Mouse (Mus musculus) kidney, embryonic 15.5 days (tissue): ENCODE measurements around the gene Gm20422. TPM values are rescaled to one million over a fixed set of nuclear protein-coding genes. Genes with fewer than 3 reads are reported as not detected.
"Not testable (repeated sequence)": the region's sequence is repeated elsewhere in the genome, so short reads cannot be mapped to it uniquely, and the experiment has no call there.

Source experiments
- ATAC-seq: fragments of 200-750 bp; cut with Nextera tagmentation; replicated peaks from 2 replicates; pipeline ENCODE4 v1.8.0; 2017; ENCODE audit warnings: moderate TSS enrichment; ENCODE audit not compliant: low FRiP score
- H3K27ac ChIP-seq: fragments of 300-500 bp; sonication (generic); 2 replicates; pipeline ENCODE4 v1.5.1; 2015; ENCODE audit warnings: mild to moderate bottlenecking, inconsistent platforms
- H3K27me3 ChIP-seq: fragments of 300-500 bp; sonication (generic); 2 replicates; pipeline ENCODE4 v1.6.1; 2015; ENCODE audit warnings: inconsistent platforms
- H3K36me3 ChIP-seq: fragments of 300-500 bp; sonication (generic); 2 replicates; pipeline ENCODE4 v1.6.1; 2015; ENCODE audit warnings: inconsistent platforms
- H3K4me1 ChIP-seq: fragments of 300-500 bp; sonication (generic); 2 replicates; pipeline ENCODE4 v1.6.1; 2015; ENCODE audit warnings: inconsistent platforms
- H3K4me2 ChIP-seq: fragments of 300-500 bp; sonication (generic); 2 replicates; pipeline ENCODE4 v1.6.1; 2015; ENCODE audit warnings: moderate library complexity, mild to moderate bottlenecking, inconsistent platforms
- H3K4me3 ChIP-seq: fragments of 300-500 bp; sonication (generic); replicated peaks from 2 replicates; pipeline ENCODE4 v1.5.1; 2015; ENCODE audit warnings: mild to moderate bottlenecking, inconsistent platforms
- H3K9ac ChIP-seq: fragments of 300-500 bp; sonication (generic); 2 replicates; pipeline ENCODE4 v1.6.1; 2015; ENCODE audit warnings: mild to moderate bottlenecking, inconsistent platforms
- H3K9me3 ChIP-seq: fragments of 300-500 bp; sonication (generic); replicated peaks from 2 replicates; pipeline ENCODE4 v1.6.1; 2016; ENCODE audit warnings: inconsistent platforms
- WGBS: fragments of 180-500 bp; shearing (Covaris S2); methylation state at CpG from one replicate; pipeline ENCODE4 v1.1.7; 2015; ENCODE audit warnings: mixed read lengths; 5-methylcytosine and 5-hydroxymethylcytosine counted together
- polyA plus RNA-seq: library from polyadenylated mRNA; unstranded; fragments of >200 nt; fragmentation: Nextera tagmentation; extraction: Ambion mirVana; gene quantifications from 2 replicates; pipeline ENCODE4 v1.2.1, GENCODE M21; 2015

Gene Gm20422
- polyA plus RNA-seq, 1 experiment from 2014 or later, result not detected

DNA sequence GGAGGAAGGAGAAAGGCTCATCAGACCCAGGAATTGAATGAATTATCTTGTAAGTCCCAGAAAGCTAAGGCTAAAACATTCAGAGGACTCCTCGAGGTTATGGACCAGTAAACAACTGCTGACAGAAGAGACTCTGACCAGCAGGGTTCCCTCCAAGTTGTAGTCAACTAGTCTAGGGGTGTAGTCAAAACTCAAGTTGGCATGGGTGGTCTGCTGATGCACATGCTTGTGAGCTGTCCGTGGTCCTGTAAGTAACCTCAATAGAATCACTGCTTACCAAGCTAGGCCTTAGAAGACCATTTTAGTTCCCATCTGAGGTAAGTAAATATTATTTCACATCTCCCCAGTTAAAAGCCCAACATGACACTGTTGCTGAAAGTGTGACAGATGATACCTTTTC lies 33.5 kb downstream of the Gm20422 start:
- 78% methylated on average over 2 of the region's 2 CpGs for WGBS
- Histone ChIP-seq H3K9ac (no peak overlapping the region), H3K4me2 (no peak overlapping the region), H3K27ac (no peak overlapping the region), H3K4me1 (no peaks in the 10 kb centered on the region), H3K9me3 (no peaks in the 10 kb centered on the region), H3K36me3 (peaks cover 27% of the 10 kb centered on the region), H3K27me3 (no peaks in the 10 kb centered on the region), H3K4me3 (no peak overlapping the region)
- ATAC-seq, result no peak

DNA sequence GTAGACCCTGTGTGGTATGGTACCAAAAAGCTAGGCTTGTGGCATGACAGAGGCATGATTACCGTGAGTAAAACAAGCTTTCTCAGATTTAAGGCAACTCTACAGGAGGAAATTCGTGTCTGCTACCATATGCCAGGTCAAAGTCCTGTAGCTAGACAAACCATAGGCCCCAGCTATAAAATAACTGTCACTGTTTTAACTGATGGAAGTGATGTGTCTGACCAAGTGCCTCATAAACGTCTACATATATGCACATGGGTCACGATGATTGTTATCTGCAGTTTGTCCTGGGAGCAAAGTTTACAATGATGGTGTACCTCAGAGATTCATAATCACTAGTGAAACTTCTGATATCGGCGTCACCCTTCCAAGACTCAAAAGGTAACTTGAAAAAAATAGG lies 33.9 kb downstream of the Gm20422 start:
- no peak for ATAC-seq
- no peak overlapping the region for H3K27ac ChIP-seq
- H3K9ac ChIP-seq, result no peak overlapping the region
- H3K9me3 ChIP-seq, result no peaks in the 10 kb centered on the region
- 81% methylated on average over 6 of the region's 6 CpGs for WGBS
- H3K27me3 ChIP-seq, result no peaks in the 10 kb centered on the region
- H3K4me2 ChIP-seq, result no peak overlapping the region
- no peak overlapping the region for H3K4me3 ChIP-seq
- H3K36me3 ChIP-seq, result peaks cover 27% of the 10 kb centered on the region
- no peaks in the 10 kb centered on the region for H3K4me1 ChIP-seq

- 79% methylated on average over 1 of the region's 1 CpGs for WGBS
- H3K27me3 ChIP-seq, result no peaks in the 10 kb centered on the region
Observed at GRCm38 (mm10) chr8:69735495-69735894, 39.2 kb downstream of the Gm20422 start.

GRCm38 (mm10) chr8:69717232-69717580 lies 57.5 kb downstream of the Gm20422 start:
- H3K27ac ChIP-seq, result peak overlapping the region; percentile 73
- peaks cover 11% of the 10 kb centered on the region for H3K36me3 ChIP-seq
- peak overlapping the region; percentile 99 for H3K4me3 ChIP-seq
- H3K9ac ChIP-seq, result no peak overlapping the region
- peak; percentile 31 for ATAC-seq
- H3K4me1 ChIP-seq, result peaks cover 20% of the 10 kb centered on the region
- no peaks in the 10 kb centered on the region for H3K9me3 ChIP-seq
- 41% methylated on average over 5 of the region's 5 CpGs for WGBS
- peak overlapping the region; percentile 61 for H3K4me2 ChIP-seq
- no peaks in the 10 kb centered on the region for H3K27me3 ChIP-seq

More at GRCm38 (mm10) chr8:69735495-69735894, 39.2 kb downstream of the Gm20422 start:
- ATAC-seq, result no peak
- H3K36me3 ChIP-seq, result no peaks in the 10 kb centered on the region
- no peak overlapping the region for H3K27ac ChIP-seq
- 0 out of 2 replicates have a peak, but pooled peaks cover 5% of the 10 kb centered on the region for H3K9me3 ChIP-seq
- H3K4me2 ChIP-seq, result no peak overlapping the region
- H3K4me3 ChIP-seq, result no peak overlapping the region
- no peak overlapping the region for H3K9ac ChIP-seq
- no peaks in the 10 kb centered on the region for H3K4me1 ChIP-seq

GRCm38 (mm10) chr8:69716403-69717231 lies 58.1 kb downstream of the Gm20422 start:
- H3K27ac ChIP-seq, result peak overlapping the region; percentile 100
- WGBS, result under 1% methylated on average over 52 of the region's 52 CpGs

GRCm38 (mm10) chr8:69715366-69715765 lies 59.3 kb downstream of the Gm20422 start:
- Histone ChIP-seq H3K9me3 (no peaks in the 10 kb centered on the region), H3K4me3 (peak overlapping the region; percentile 99), H3K4me1 (peaks cover 20% of the 10 kb centered on the region), H3K36me3 (peaks cover 27% of the 10 kb centered on the region), H3K27me3 (no peaks in the 10 kb centered on the region), H3K4me2 (peak overlapping the region; percentile 61), H3K9ac (peak overlapping the region; percentile 11; the same call in 1 of the 2 replicates), H3K27ac (no peak overlapping the region)
- WGBS, result 73% methylated on average over 6 of the region's 6 CpGs
- no peak for ATAC-seq

More at GRCm38 (mm10) chr8:69716403-69717231, 58.1 kb downstream of the Gm20422 start:
- peak; percentile 99 for ATAC-seq
- H3K36me3 ChIP-seq, result peaks cover 17% of the 10 kb centered on the region
- H3K4me3 ChIP-seq, result peak overlapping the region; percentile 99
- H3K9me3 ChIP-seq, result no peaks in the 10 kb centered on the region
- peaks cover 20% of the 10 kb centered on the region for H3K4me1 ChIP-seq
- peak overlapping the region; percentile 61 for H3K4me2 ChIP-seq
- peak overlapping the region; percentile 100 for H3K9ac ChIP-seq
- no peaks in the 10 kb centered on the region for H3K27me3 ChIP-seq

DNA sequence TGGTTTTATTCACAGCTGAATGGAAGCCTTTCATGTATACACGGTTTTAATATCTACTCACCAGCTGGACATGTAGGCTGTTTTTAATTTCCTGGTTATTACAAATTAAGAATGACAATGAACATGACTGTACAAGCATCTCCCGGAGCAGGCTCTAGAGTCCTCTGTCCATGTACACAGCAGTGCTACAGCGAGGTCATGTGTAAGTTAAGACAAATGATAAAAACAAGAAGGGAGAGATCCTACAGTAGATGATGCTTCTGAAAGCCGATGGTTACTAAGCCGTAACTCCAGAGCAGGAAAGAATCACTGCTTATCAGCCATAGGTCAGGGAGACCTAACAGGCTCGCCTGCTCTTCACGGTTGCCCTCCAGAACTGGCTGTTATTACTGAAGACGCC lies 61.2 kb downstream of the Gm20422 start:
- Histone ChIP-seq H3K4me2 (no peak overlapping the region), H3K9ac (no peak overlapping the region), H3K27ac (no peak overlapping the region), H3K9me3 (no peaks in the 10 kb centered on the region), H3K4me3 (no peak overlapping the region), H3K27me3 (no peaks in the 10 kb centered on the region), H3K36me3 (peaks cover 45% of the 10 kb centered on the region), H3K4me1 (peaks cover 20% of the 10 kb centered on the region)
- no peak for ATAC-seq
- 81% methylated on average over 8 of the region's 8 CpGs for WGBS

DNA sequence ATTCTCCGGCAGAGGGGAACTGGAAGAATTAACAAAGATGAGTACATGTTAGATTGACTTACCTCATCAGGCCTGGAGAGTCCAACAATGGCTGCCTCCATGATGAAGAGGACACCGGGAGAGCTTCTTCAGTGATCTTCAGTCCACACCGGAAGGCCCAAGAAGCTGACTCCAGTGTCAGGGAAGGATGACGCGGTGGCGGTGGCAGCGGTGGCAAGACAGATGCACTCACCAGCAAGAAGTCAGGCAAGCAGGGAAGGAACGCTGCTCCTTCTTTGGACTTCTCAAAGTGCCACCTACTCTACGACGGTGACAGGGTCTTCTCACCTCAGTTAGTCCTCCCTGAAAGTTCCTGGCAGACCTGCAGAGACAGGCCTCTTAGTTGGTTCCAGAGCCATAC lies 64.1 kb downstream of the Gm20422 start, which contains the start of gene Zfp869:
Gene Zfp869 (minus strand): TSS at position 101 of the 400 bp plus-strand sequence.
- H3K4me3 ChIP-seq, ATAC-seq, H3K9ac ChIP-seq, H3K4me2 ChIP-seq, H3K9me3 ChIP-seq, H3K27me3 ChIP-seq, H3K27ac ChIP-seq: not testable (repeated sequence)
- 95% methylated on average over 10 of the region's 10 CpGs for WGBS
- Histone ChIP-seq H3K4me1 (peaks cover 15% of the 10 kb centered on the region), H3K36me3 (peaks cover 74% of the 10 kb centered on the region)

GRCm38 (mm10) chr8:69701810-69702209 lies 72.9 kb downstream of the Gm20422 start:
- H3K4me3 ChIP-seq, result no peak overlapping the region
- no peaks in the 10 kb centered on the region for H3K27me3 ChIP-seq
- no peak overlapping the region for H3K27ac ChIP-seq
- no peak for ATAC-seq
- H3K9me3 ChIP-seq, result no peaks in the 10 kb centered on the region
- H3K4me2 ChIP-seq, result no peak overlapping the region
- H3K4me1 ChIP-seq, result no peaks in the 10 kb centered on the region
- 70% methylated on average over 6 of the region's 6 CpGs for WGBS
- H3K9ac ChIP-seq, result no peak overlapping the region
- H3K36me3 ChIP-seq, result peaks cover 49% of the 10 kb centered on the region

Other genes starting within 250 kb of the Gm20422 start
- 24.4 and 25.5 TPM in 2 replicates for gene Zfp868, start 149.3 kb downstream of the Gm20422 start, polyA plus RNA-seq
- 2.3 and 2.5 TPM in 2 replicates for gene Zfp964, start 120.4 kb downstream of the Gm20422 start, polyA plus RNA-seq
- 28.7 and 30.9 TPM in 2 replicates for gene Zfp869, start 64.2 kb downstream of the Gm20422 start, polyA plus RNA-seq
- 5.7 and 5.8 TPM in 2 replicates for gene Zfp963, start 24.9 kb downstream of the Gm20422 start, polyA plus RNA-seq
- gene Atp13a1, start 16.3 kb upstream of the Gm20422 start, polyA plus RNA-seq, result 47.9 and 54.3 TPM in 2 replicates
- 29.8 and 30.1 TPM in 2 replicates for gene Zfp866, start 16.3 kb upstream of the Gm20422 start, polyA plus RNA-seq
- gene Gmip, start 33.8 kb upstream of the Gm20422 start, polyA plus RNA-seq, result 9.5 and 10.1 TPM in 2 replicates
- 0.62 and 0.84 TPM in 2 replicates for gene Lpar2, start 47.5 kb upstream of the Gm20422 start, polyA plus RNA-seq
- 8.3 and 8.9 TPM in 2 replicates for gene Pbx4, start 57.6 kb upstream of the Gm20422 start, polyA plus RNA-seq
- gene Cilp2, start 112.8 kb upstream of the Gm20422 start, polyA plus RNA-seq, result 0.88 and 0.98 TPM in 2 replicates
- gene Tssk6, start 127.3 kb upstream of the Gm20422 start, polyA plus RNA-seq, result 3.4 and 4.6 TPM in 2 replicates
- gene Ndufa13, start 127.7 kb upstream of the Gm20422 start, polyA plus RNA-seq, result 205 and 210 TPM in 2 replicates
- 4.5 and 5.2 TPM in 2 replicates for gene Yjefn3, start 127.8 kb upstream of the Gm20422 start, polyA plus RNA-seq
- 40.0 and 42.2 TPM in 2 replicates for gene Gatad2a, start 221.5 kb upstream of the Gm20422 start, polyA plus RNA-seq